Mouse (Mus musculus) liver, embryonic 14.5 days (tissue): ENCODE data around the gene Pts. TPM values are rescaled to one million over a fixed set of nuclear protein-coding genes. Genes with fewer than 3 reads are reported as not detected.

Experiments
- ATAC-seq: fragments of 200-750 bp; cut with Nextera tagmentation; 2 replicates; pipeline ENCODE4 v1.8.0; 2017; ENCODE audit warnings: moderate number of reproducible peaks, mild to moderate bottlenecking, moderate library complexity; ENCODE audit not compliant: insufficient read depth
- DNase-seq, 3 experiments: peaks; one replicate each; pipeline ENCODE4 v3.0.0-alpha.2; 2012 to 2013; ENCODE audit warnings: low read depth in 3 of 3, low spot score in 3 of 3
- H3K27ac ChIP-seq: fragments of 300-500 bp; sonication (generic); 2 replicates; pipeline ENCODE4 v1.5.1; 2014; ENCODE audit warnings: moderate library complexity, mild to moderate bottlenecking, control low read depth, inconsistent platforms
- H3K27me3 ChIP-seq: fragments of 300-500 bp; sonication (generic); 2 replicates; pipeline ENCODE4 v1.6.1; 2014; ENCODE audit warnings: mild to moderate bottlenecking, low read length, moderate library complexity; ENCODE audit not compliant: control insufficient read depth, insufficient read depth
- H3K36me3 ChIP-seq: fragments of 300-500 bp; sonication (generic); replicated peaks from 2 replicates; pipeline ENCODE4 v1.6.1; 2014; ENCODE audit warnings: low read depth; ENCODE audit not compliant: control insufficient read depth, insufficient read depth
- H3K4me1 ChIP-seq, 2 experiments: fragments of 200-500 bp in 1 of 2; fragments of 300-500 bp in 1 of 2; sonication (generic) in 1 of 2; replicated peaks; 2 replicates each; pipeline ENCODE4 v1.6.1; 2012 to 2014; ENCODE audit warnings: antibody characterized with exemption in 1 of 2, inconsistent platforms in 1 of 2, low read length in 1 of 2; ENCODE audit not compliant: control insufficient read depth in 2 of 2, insufficient read depth in 2 of 2
- H3K4me2 ChIP-seq: fragments of 300-500 bp; sonication (generic); 2 replicates; pipeline ENCODE4 v1.6.1; 2014; ENCODE audit warnings: low read depth, mild to moderate bottlenecking, control low read depth, moderate library complexity
- H3K4me3 ChIP-seq, 2 experiments: fragments of 200-500 bp in 1 of 2; fragments of 300-500 bp in 1 of 2; sonication (generic) in 1 of 2; 2 replicates each; pipeline ENCODE4 v1.5.1; 2012 to 2014; ENCODE audit warnings: low read depth in 2 of 2, low read length in 2 of 2, mild to moderate bottlenecking in 2 of 2, control low read depth in 1 of 2, inconsistent platforms in 1 of 2, moderate library complexity in 1 of 2; ENCODE audit not compliant: insufficient read depth in 1 of 2
- H3K9ac ChIP-seq: fragments of 300-500 bp; sonication (generic); replicated peaks from 2 replicates; pipeline ENCODE4 v1.6.1; 2014; ENCODE audit warnings: mild to moderate bottlenecking, control low read depth, moderate library complexity
- H3K9me3 ChIP-seq: fragments of 300-500 bp; sonication (generic); 2 replicates; pipeline ENCODE4 v1.6.1; 2016; ENCODE audit warnings: low read length, mixed read lengths; ENCODE audit not compliant: control insufficient read depth
- CTCF ChIP-seq: IDR thresholded peaks from 2 replicates; pipeline ENCODE4 v1.5.1; 2016; ENCODE audit warnings: antibody characterized with exemption, low read depth, control low read depth
- EP300 ChIP-seq: IDR thresholded peaks from 2 replicates; pipeline ENCODE4 v1.6.1; 2016; ENCODE audit warnings: antibody characterized with exemption, low read depth
- WGBS: fragments of 180-500 bp; shearing (Covaris S2); extraction: QIAGEN DNeasy Blood & Tissue Kit; methylation state at CpG from one replicate; pipeline ENCODE4 v1.1.7; 2014; ENCODE audit not compliant: insufficient replicate concordance; 5-methylcytosine and 5-hydroxymethylcytosine counted together
- polyA plus RNA-seq, 2 experiments: library from polyadenylated mRNA; depleted of rRNA in 1 of 2; stranded (reverse) in 1 of 2; unstranded in 1 of 2; fragments of >200 nt; fragmentation: Nextera tagmentation in 1 of 2; extraction: Ambion mirVana in 1 of 2; gene quantifications; 2 replicates each; pipeline versions ENCODE4 v1.2.1 to v1.2.3; 2012 to 2014

Gene Pts
- polyA plus RNA-seq, 2 experiments = 23.7 to 34.4 TPM

GRCm38 (mm10) chr9:50476651-50477050 is 51.9 kb downstream of the Pts start:
- H3K9me3 ChIP-seq = no peaks in the 10 kb centered on the region
- ATAC-seq (no peak), DNase-seq (no peak)
- no peaks in the 10 kb centered on the region for H3K36me3 ChIP-seq
- 41% methylated on average over 7 of the region's 7 CpGs for WGBS
- TF ChIP-seq CTCF (no peak), EP300 (no peak)
- no peak overlapping the region for H3K9ac ChIP-seq
- H3K4me2 ChIP-seq = no peak overlapping the region
- H3K27me3 ChIP-seq = no peaks in the 10 kb centered on the region
- H3K4me3 ChIP-seq = no peak overlapping the region
- peaks cover 0 to 13% of the 10 kb centered on the region in 2 experiments; a peak in 3 of 4 replicates for H3K4me1 ChIP-seq
- no peak overlapping the region for H3K27ac ChIP-seq

- TF ChIP-seq CTCF (no peak), EP300 (no peak)
- no peaks in the 10 kb centered on the region for H3K27me3 ChIP-seq
- no peak overlapping the region for H3K9ac ChIP-seq
- H3K27ac ChIP-seq = no peak overlapping the region
- no peak overlapping the region for H3K4me2 ChIP-seq
- no peak overlapping the region for H3K4me3 ChIP-seq
- H3K9me3 ChIP-seq = no peaks in the 10 kb centered on the region
- ATAC-seq (no peak), DNase-seq (no peak)
- H3K4me1 ChIP-seq = peaks cover 0 to 21% of the 10 kb centered on the region in 2 experiments; a peak in 3 of 4 replicates
- no peaks in the 10 kb centered on the region for H3K36me3 ChIP-seq
- 60% methylated on average over 8 of the region's 8 CpGs for WGBS
Measured at GRCm38 (mm10) chr9:50475745-50476144, 52.8 kb downstream of the Pts start.

GRCm38 (mm10) chr9:50475318-50475717 is 53.2 kb downstream of the Pts start:
- no peak overlapping the region for H3K4me2 ChIP-seq
- no peak overlapping the region for H3K4me3 ChIP-seq
- no peaks in the 10 kb centered on the region for H3K27me3 ChIP-seq
- no peaks in the 10 kb centered on the region for H3K9me3 ChIP-seq
- DNase-seq (no peak), ATAC-seq (no peak)
- TF ChIP-seq EP300 (no peak), CTCF (no peak)
- H3K36me3 ChIP-seq = no peaks in the 10 kb centered on the region
- no peak overlapping the region for H3K27ac ChIP-seq
- H3K4me1 ChIP-seq = peaks cover 0 to 25% of the 10 kb centered on the region in 2 experiments; a peak in 3 of 4 replicates
- WGBS = 66% methylated on average over 7 of the region's 7 CpGs
- no peak overlapping the region for H3K9ac ChIP-seq

Other genes with a start within 250 kb of the Pts start
- gene Rpl10-ps3, start 183.8 kb downstream of the Pts start, polyA plus RNA-seq (2012; rRNA removed) = 66.7 and 136 TPM in 2 replicates
- 305 and 308 TPM in 2 replicates for gene Rpl10-ps3, start 183.8 kb downstream of the Pts start, polyA plus RNA-seq (2014; fragmentation: Nextera tagmentation; extraction: Ambion mirVana)
- 0.11 and 0.17 TPM in 2 replicates for gene Plet1, start 34.2 kb downstream of the Pts start, polyA plus RNA-seq (2012; rRNA removed)
- 0.10 and 0.15 TPM in 2 replicates for gene Plet1, start 34.2 kb downstream of the Pts start, polyA plus RNA-seq (2014; fragmentation: Nextera tagmentation; extraction: Ambion mirVana)
- gene Il18, start 26.1 kb upstream of the Pts start, polyA plus RNA-seq (2012; rRNA removed) = 3.0 and 4.9 TPM in 2 replicates
- 8.1 and 9.7 TPM in 2 replicates for gene Il18, start 26.1 kb upstream of the Pts start, polyA plus RNA-seq (2014; fragmentation: Nextera tagmentation; extraction: Ambion mirVana)
- gene Bco2, start 26.5 kb upstream of the Pts start, polyA plus RNA-seq (2012; rRNA removed) = 0.12 and 0.28 TPM in 2 replicates
- 0.33 and 0.58 TPM in 2 replicates for gene Bco2, start 26.5 kb upstream of the Pts start, polyA plus RNA-seq (2014; fragmentation: Nextera tagmentation; extraction: Ambion mirVana)
- not detected in 2 replicates for gene Tex12, start 32.6 kb upstream of the Pts start, polyA plus RNA-seq (2012; rRNA removed)
- not detected in 2 replicates for gene Tex12, start 32.6 kb upstream of the Pts start, polyA plus RNA-seq (2014; fragmentation: Nextera tagmentation; extraction: Ambion mirVana)
- gene Sdhd, start 75.1 kb upstream of the Pts start, polyA plus RNA-seq (2012; rRNA removed) = 167 and 179 TPM in 2 replicates
- gene Sdhd, start 75.1 kb upstream of the Pts start, polyA plus RNA-seq (2014; fragmentation: Nextera tagmentation; extraction: Ambion mirVana) = 322 and 337 TPM in 2 replicates
- 111 and 153 TPM in 2 replicates for gene Timm8b, start 75.2 kb upstream of the Pts start, polyA plus RNA-seq (2012; rRNA removed)
- gene Timm8b, start 75.2 kb upstream of the Pts start, polyA plus RNA-seq (2014; fragmentation: Nextera tagmentation; extraction: Ambion mirVana) = 248 and 263 TPM in 2 replicates
- 0.18 and 0.78 TPM in 2 replicates for gene Pih1d2, start 88.6 kb upstream of the Pts start, polyA plus RNA-seq (2012; rRNA removed)
- 0.56 and 1.4 TPM in 2 replicates for gene Pih1d2, start 88.6 kb upstream of the Pts start, polyA plus RNA-seq (2014; fragmentation: Nextera tagmentation; extraction: Ambion mirVana)
- 2.9 and 4.7 TPM in 2 replicates for gene Nkapd1, start 88.7 kb upstream of the Pts start, polyA plus RNA-seq (2012; rRNA removed)
- 7.0 and 7.3 TPM in 2 replicates for gene Nkapd1, start 88.7 kb upstream of the Pts start, polyA plus RNA-seq (2014; fragmentation: Nextera tagmentation; extraction: Ambion mirVana)
- 7.0 and 14.4 TPM in 2 replicates for gene Dlat, start 131.1 kb upstream of the Pts start, polyA plus RNA-seq (2012; rRNA removed)
- gene Dlat, start 131.1 kb upstream of the Pts start, polyA plus RNA-seq (2014; fragmentation: Nextera tagmentation; extraction: Ambion mirVana) = 32.0 and 35.7 TPM in 2 replicates
- 0.56 and 0.57 TPM in 2 replicates for gene Dixdc1, start 210.8 kb upstream of the Pts start, polyA plus RNA-seq (2012; rRNA removed)
- gene Dixdc1, start 210.8 kb upstream of the Pts start, polyA plus RNA-seq (2014; fragmentation: Nextera tagmentation; extraction: Ambion mirVana) = 0.84 and 1.2 TPM in 2 replicates
- gene 2310030G06Rik, start 217.8 kb upstream of the Pts start, polyA plus RNA-seq (2012; rRNA removed) = 1.8 and 2.2 TPM in 2 replicates
- 2.1 and 2.3 TPM in 2 replicates for gene 2310030G06Rik, start 217.8 kb upstream of the Pts start, polyA plus RNA-seq (2014; fragmentation: Nextera tagmentation; extraction: Ambion mirVana)
- gene Cryab, start 222.6 kb upstream of the Pts start, polyA plus RNA-seq (2012; rRNA removed) = 1.7 and 2.7 TPM in 2 replicates
- 4.5 and 4.7 TPM in 2 replicates for gene Cryab, start 222.6 kb upstream of the Pts start, polyA plus RNA-seq (2014; fragmentation: Nextera tagmentation; extraction: Ambion mirVana)
- gene Hspb2, start 223.6 kb upstream of the Pts start, polyA plus RNA-seq (2012; rRNA removed) = 0.20 and 0.35 TPM in 2 replicates
- not detected in 2 replicates for gene Hspb2, start 223.6 kb upstream of the Pts start, polyA plus RNA-seq (2014; fragmentation: Nextera tagmentation; extraction: Ambion mirVana)
- gene Fdxacb1, start 239.5 kb upstream of the Pts start, polyA plus RNA-seq (2012; rRNA removed) = 4.0 and 5.2 TPM in 2 replicates
- 9.4 and 12.8 TPM in 2 replicates for gene Fdxacb1, start 239.5 kb upstream of the Pts start, polyA plus RNA-seq (2014; fragmentation: Nextera tagmentation; extraction: Ambion mirVana)
- gene Alg9, start 246.3 kb upstream of the Pts start, polyA plus RNA-seq (2012; rRNA removed) = 10.1 and 10.8 TPM in 2 replicates
- gene Alg9, start 246.3 kb upstream of the Pts start, polyA plus RNA-seq (2014; fragmentation: Nextera tagmentation; extraction: Ambion mirVana) = 12.7 and 13.5 TPM in 2 replicates
- 11.4 and 11.5 TPM in 2 replicates for gene 1110032A03Rik, start 246.8 kb upstream of the Pts start, polyA plus RNA-seq (2012; rRNA removed)
- gene 1110032A03Rik, start 246.8 kb upstream of the Pts start, polyA plus RNA-seq (2014; fragmentation: Nextera tagmentation; extraction: Ambion mirVana) = 15.8 and 16.9 TPM in 2 replicates